Mouse (Mus musculus): ENCODE data around the gene Trip11. TPM values are rescaled to one million over a fixed set of nuclear protein-coding genes. Genes with fewer than 3 reads are reported as not detected.

The Trip11 gene
- total RNA-seq, 2 experiments from 2014 or later, result 17.6 to 19.4 TPM

DNA sequence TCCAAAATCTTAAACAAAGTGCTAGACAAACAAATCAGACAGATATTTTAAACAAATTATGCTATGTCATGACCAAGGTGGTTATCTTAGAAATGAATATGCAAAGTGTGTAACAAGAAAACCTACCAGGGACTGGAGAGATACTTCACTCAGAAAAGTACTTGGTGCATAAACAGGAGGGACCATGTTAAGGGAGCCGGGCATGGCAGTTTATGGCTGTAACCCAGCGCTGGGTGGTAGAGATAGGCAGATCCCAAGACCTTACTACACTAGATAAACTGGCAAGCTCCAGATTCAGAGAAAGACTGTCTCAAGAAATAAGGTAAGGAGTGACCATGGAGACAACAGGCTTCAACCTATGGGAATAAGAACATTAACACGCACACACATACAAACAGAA is 123.3 kb downstream of the Trip11 start:
- DNase-seq, result no peak
- intact Hi-C loops (cut with DNase I; ENCODE audit: low total_unique reads), result no loop called here

DNA sequence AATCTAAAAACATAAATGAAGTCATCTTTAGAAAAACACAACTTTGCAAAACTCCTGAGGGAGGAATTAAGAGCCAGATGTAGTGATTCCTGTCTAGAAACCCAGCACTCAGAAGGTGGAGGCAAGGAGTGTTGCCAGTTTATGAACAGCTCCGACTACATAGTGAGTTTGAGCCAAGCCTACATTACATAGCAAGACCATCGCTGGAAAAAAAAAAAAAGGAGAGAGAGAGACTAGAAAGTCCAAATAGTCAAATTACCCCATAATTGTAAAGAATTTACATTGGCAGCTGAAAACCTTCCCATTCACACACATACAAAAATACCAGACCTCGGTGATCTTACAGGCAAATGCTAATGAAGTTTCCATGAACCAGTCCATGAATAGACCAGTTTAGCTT is 123.8 kb downstream of the Trip11 start:
- no peak for DNase-seq
- intact Hi-C loops (cut with DNase I; ENCODE audit: low total_unique reads), result no loop called here

Other genes starting within 250 kb of the Trip11 start
- gene Tc2n, start 194.7 kb downstream of the Trip11 start, total RNA-seq (2021), result under 1 TPM; 0.22 to 0.49 TPM
- gene Fbln5, start 94.2 kb downstream of the Trip11 start, total RNA-seq (2021), result 10 to 100 TPM; 34.2 to 39.6 TPM
- gene Atxn3, start 45.0 kb upstream of the Trip11 start, total RNA-seq (2021), result 1 to 10 TPM; 3.6 to 5.1 TPM
- 10 to 100 TPM; 11.0 to 11.3 TPM for gene Cpsf2, start 62.7 kb upstream of the Trip11 start, total RNA-seq (2021)
- gene Slc24a4, start 215.5 kb upstream of the Trip11 start, total RNA-seq (2021), result under 1 TPM; 0.09 to 0.23 TPM

Measured in gastrocnemius, postnatal 14 days (tissue).